Mouse (Mus musculus): ENCODE measurements around the gene Rhog. TPM values are rescaled to one million over a fixed set of nuclear protein-coding genes. Genes with fewer than 3 reads are reported as not detected.

The Rhog gene
- 1.2 TPM for polyA plus RNA-seq (2014; fragmentation: Illumina TruSeq; extraction: RNeasy Lipid Tissue Mini Kit (QIAGEN cat#74804); ENCODE audit: low read depth, low replicate concordance)

DNA sequence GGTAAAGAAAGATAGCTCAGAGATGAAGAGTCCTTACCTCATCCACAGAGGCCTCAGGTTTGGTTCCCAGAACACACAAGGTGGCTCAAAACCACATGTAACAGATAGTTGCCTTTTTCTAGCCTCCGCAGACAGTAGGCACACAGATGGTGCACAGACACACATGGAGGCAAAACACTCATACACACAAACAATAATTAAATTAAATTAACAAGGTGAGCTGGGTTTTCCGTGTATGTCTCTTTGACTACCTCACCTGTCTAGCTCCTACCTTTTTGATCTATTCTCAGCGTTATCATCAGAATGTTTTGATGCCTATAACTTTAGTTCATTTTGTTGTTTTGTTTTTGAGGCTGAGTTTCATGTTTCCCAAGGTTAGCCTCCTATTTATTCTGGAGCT is at the start of gene Rhog:
Gene Rhog (minus strand): TSS at position 101 of the 400 bp plus-strand sequence.

DNA sequence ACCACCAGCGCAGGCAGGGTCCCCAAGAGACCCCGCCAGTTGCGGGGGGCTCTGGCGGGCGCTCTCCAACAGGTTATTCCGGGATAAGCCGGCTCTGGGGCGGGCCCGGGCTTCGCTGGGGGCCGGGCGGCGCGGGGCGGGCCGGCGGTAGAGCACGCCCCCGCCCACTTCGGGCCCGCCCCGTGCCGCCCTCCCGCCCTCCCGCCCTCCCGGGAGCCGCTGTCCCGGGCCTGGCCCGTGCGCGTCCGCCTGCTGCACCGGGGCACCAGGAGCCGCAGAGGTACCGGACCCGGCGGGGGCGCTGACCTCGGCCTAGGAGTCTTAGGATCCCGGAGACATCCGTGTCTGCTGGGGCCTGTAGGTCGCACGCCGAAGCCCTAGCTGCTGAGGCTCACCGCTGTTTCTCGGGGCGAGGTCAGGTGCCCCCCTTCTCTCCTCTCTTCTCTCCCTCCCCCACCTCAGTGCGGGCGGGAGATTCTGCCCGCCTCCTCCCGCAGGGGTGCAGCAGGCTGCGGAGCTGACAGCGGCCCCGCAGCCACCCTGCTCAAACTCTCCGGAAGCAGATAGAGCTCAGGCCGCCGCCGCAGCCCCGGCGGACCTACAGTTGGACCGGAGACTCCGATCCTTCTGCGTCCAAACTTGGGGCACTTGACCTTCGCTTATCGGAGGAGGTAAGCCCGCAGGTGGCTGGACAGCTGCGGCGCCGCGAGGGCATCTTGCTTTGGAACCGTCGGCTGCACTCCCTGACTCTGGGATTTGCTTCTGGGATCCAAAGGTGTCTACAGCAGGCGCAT is 11.9 kb upstream of the Rhog start, which contains the start of gene Stim1:
Gene Stim1 (plus strand): TSS at position 206 of the 794 bp plus-strand sequence.

DNA sequence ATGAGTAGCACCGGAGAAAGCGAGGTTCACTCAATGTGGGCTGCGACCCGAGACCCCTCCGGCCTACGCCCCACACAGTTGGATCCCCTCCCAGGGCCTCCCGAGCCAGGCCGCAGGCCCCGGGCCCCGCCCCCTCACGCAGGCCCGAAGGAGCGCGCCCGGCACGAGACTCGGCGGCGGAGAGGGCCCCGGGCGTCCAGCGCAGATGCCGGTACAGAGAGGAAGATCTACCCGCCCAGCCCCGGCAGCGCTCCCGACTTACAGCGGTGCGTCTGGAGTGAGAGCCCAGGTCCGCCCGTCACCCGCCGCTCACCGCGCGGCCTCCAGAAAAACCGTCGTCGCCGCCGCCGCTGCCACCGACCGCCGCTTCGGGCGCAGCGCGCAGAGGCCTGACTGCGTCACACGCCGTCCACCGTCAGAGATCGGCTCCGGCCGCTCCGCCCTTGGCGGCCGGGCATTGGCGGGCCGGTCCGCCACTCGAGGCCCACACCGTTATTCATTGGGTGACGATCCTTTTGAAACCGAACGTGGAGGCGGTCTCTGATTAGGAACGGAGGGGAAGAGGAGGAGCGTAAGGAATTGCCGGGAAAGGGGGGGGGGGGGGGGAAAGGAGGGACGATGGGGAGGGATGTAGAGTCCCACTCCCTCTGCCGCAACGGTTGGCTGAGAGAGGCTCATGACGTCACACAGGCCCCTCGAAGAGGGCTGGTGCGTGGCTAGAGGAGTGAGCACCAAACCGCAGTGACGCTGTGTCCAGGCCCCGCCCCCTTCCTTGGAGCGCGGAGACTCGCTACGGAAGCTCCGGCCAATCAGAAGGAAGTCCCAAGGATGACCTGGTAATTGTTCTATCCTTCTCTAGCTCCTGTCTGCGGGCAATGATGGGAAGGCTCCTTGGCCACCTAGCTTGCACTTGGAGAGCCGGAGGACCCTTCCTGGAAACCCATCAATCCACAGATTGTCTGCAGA is 45.8 kb downstream of the Rhog start, which contains the start of the genes Nup98 and Pgap2:
Gene Nup98 (minus strand): TSS at position 421 of the 966 bp plus-strand sequence.
Gene Pgap2 (plus strand): TSS at position 453 of the 966 bp plus-strand sequence.

Other genes starting within 250 kb of the Rhog start
- 9.1 TPM for gene Il18bp, start 237.4 kb downstream of the Rhog start, polyA plus RNA-seq (2014; fragmentation: Illumina TruSeq; extraction: RNeasy Lipid Tissue Mini Kit (QIAGEN cat#74804); ENCODE audit: low read depth, low replicate concordance)
- 16.5 TPM for gene Rnf121, start 190.6 kb downstream of the Rhog start, polyA plus RNA-seq (2014; fragmentation: Illumina TruSeq; extraction: RNeasy Lipid Tissue Mini Kit (QIAGEN cat#74804); ENCODE audit: low read depth, low replicate concordance)
- 9.9 TPM for gene Xndc1, start 190.5 kb downstream of the Rhog start, polyA plus RNA-seq (2014; fragmentation: Illumina TruSeq; extraction: RNeasy Lipid Tissue Mini Kit (QIAGEN cat#74804); ENCODE audit: low read depth, low replicate concordance)
- not detected for gene Xntrpc, start 190.3 kb downstream of the Rhog start, polyA plus RNA-seq (2014; fragmentation: Illumina TruSeq; extraction: RNeasy Lipid Tissue Mini Kit (QIAGEN cat#74804); ENCODE audit: low read depth, low replicate concordance)
- gene Trpc2, start 172.9 kb downstream of the Rhog start, polyA plus RNA-seq (2014; fragmentation: Illumina TruSeq; extraction: RNeasy Lipid Tissue Mini Kit (QIAGEN cat#74804); ENCODE audit: low read depth, low replicate concordance) = not detected
- gene Art1, start 154.3 kb downstream of the Rhog start, polyA plus RNA-seq (2014; fragmentation: Illumina TruSeq; extraction: RNeasy Lipid Tissue Mini Kit (QIAGEN cat#74804); ENCODE audit: low read depth, low replicate concordance) = not detected
- not detected for gene Art5, start 146.6 kb downstream of the Rhog start, polyA plus RNA-seq (2014; fragmentation: Illumina TruSeq; extraction: RNeasy Lipid Tissue Mini Kit (QIAGEN cat#74804); ENCODE audit: low read depth, low replicate concordance)
- gene Chrna10, start 139.2 kb downstream of the Rhog start, polyA plus RNA-seq (2014; fragmentation: Illumina TruSeq; extraction: RNeasy Lipid Tissue Mini Kit (QIAGEN cat#74804); ENCODE audit: low read depth, low replicate concordance) = not detected
- gene Nup98, start 45.9 kb downstream of the Rhog start, polyA plus RNA-seq (2014; fragmentation: Illumina TruSeq; extraction: RNeasy Lipid Tissue Mini Kit (QIAGEN cat#74804); ENCODE audit: low read depth, low replicate concordance) = 33.4 TPM
- 25.3 TPM for gene Pgap2, start 45.8 kb downstream of the Rhog start, polyA plus RNA-seq (2014; fragmentation: Illumina TruSeq; extraction: RNeasy Lipid Tissue Mini Kit (QIAGEN cat#74804); ENCODE audit: low read depth, low replicate concordance)
- gene Stim1, start 11.8 kb upstream of the Rhog start, polyA plus RNA-seq (2014; fragmentation: Illumina TruSeq; extraction: RNeasy Lipid Tissue Mini Kit (QIAGEN cat#74804); ENCODE audit: low read depth, low replicate concordance) = 5.1 TPM
- 22.6 TPM for gene Rrm1, start 185.6 kb upstream of the Rhog start, polyA plus RNA-seq (2014; fragmentation: Illumina TruSeq; extraction: RNeasy Lipid Tissue Mini Kit (QIAGEN cat#74804); ENCODE audit: low read depth, low replicate concordance)
- gene Olfr543, start 225.6 kb upstream of the Rhog start, polyA plus RNA-seq (2014; fragmentation: Illumina TruSeq; extraction: RNeasy Lipid Tissue Mini Kit (QIAGEN cat#74804); ENCODE audit: low read depth, low replicate concordance) = not detected
- gene Olfr544, start 232.3 kb upstream of the Rhog start, polyA plus RNA-seq (2014; fragmentation: Illumina TruSeq; extraction: RNeasy Lipid Tissue Mini Kit (QIAGEN cat#74804); ENCODE audit: low read depth, low replicate concordance) = not detected
- gene Olfr545, start 243.5 kb upstream of the Rhog start, polyA plus RNA-seq (2014; fragmentation: Illumina TruSeq; extraction: RNeasy Lipid Tissue Mini Kit (QIAGEN cat#74804); ENCODE audit: low read depth, low replicate concordance) = not detected